Mouse (Mus musculus) limb, embryonic 14.5 days (tissue): Measurements from ENCODE around the gene Fbxl8. TPM values are rescaled to one million over a fixed set of nuclear protein-coding genes. Genes with fewer than 3 reads are reported as not detected.

Source experiments
- ATAC-seq: fragments of 200-750 bp; cut with Nextera tagmentation; 2 replicates; pipeline ENCODE4 v1.8.0; 2017; ENCODE audit warnings: low read depth, moderate number of reproducible peaks, moderate TSS enrichment; ENCODE audit not compliant: low FRiP score
- DNase-seq: peaks from one replicate; pipeline ENCODE4 v3.0.0-alpha.2; 2015; ENCODE audit warnings: low spot score
- H3K27ac ChIP-seq: fragments of 300-500 bp; sonication (generic); replicated peaks from 2 replicates; pipeline ENCODE4 v1.5.1; 2014; ENCODE audit warnings: low read depth, mild to moderate bottlenecking, low read length, moderate library complexity, mixed read lengths
- H3K27me3 ChIP-seq: fragments of 300-500 bp; sonication (generic); 2 replicates; pipeline ENCODE4 v1.6.1; 2014; ENCODE audit warnings: low read length, mixed read lengths; ENCODE audit not compliant: control insufficient read depth, insufficient read depth
- H3K36me3 ChIP-seq: fragments of 300-500 bp; sonication (generic); 2 replicates; pipeline ENCODE4 v1.6.1; 2014; ENCODE audit warnings: mild to moderate bottlenecking, low read length, moderate library complexity, mixed read lengths; ENCODE audit not compliant: control insufficient read depth, insufficient read depth
- H3K4me1 ChIP-seq: fragments of 300-500 bp; sonication (generic); 2 replicates; pipeline ENCODE4 v1.6.1; 2014; ENCODE audit warnings: antibody characterized with exemption, low read length, mixed read lengths; ENCODE audit not compliant: control insufficient read depth, insufficient read depth
- H3K4me2 ChIP-seq: fragments of 300-500 bp; sonication (generic); replicated peaks from 2 replicates; pipeline ENCODE4 v1.6.1; 2014; ENCODE audit warnings: low read depth, mild to moderate bottlenecking, low read length, moderate library complexity; ENCODE audit not compliant: severe bottlenecking
- H3K4me3 ChIP-seq: fragments of 300-500 bp; sonication (generic); replicated peaks from 2 replicates; pipeline ENCODE4 v1.5.1; 2014; ENCODE audit warnings: low read length
- H3K9ac ChIP-seq: fragments of 300-500 bp; sonication (generic); 2 replicates; pipeline ENCODE4 v1.6.1; 2014; ENCODE audit warnings: mild to moderate bottlenecking, low read depth, low read length, moderate library complexity; ENCODE audit not compliant: severe bottlenecking
- H3K9me3 ChIP-seq: fragments of 300-500 bp; sonication (generic); 2 replicates; pipeline ENCODE4 v1.6.1; 2016; ENCODE audit warnings: low read length; ENCODE audit not compliant: control insufficient read depth
- POLR2A ChIP-seq: fragments of 200-500 bp; IDR thresholded peaks from 2 replicates; pipeline ENCODE4 v1.8.0; 2012; ENCODE audit warnings: inconsistent platforms, mild to moderate bottlenecking, moderate library complexity, borderline replicate concordance; ENCODE audit not compliant: insufficient read depth, insufficient read length; ENCODE audit errors: extremely low read depth
- WGBS: fragments of 180-500 bp; shearing (Covaris S2); extraction: QIAGEN DNeasy Blood & Tissue Kit; methylation state at CpG from one replicate; pipeline ENCODE4 v1.1.7; 2014; 5-methylcytosine and 5-hydroxymethylcytosine counted together
- polyA plus RNA-seq, 2 experiments: library from polyadenylated mRNA; depleted of rRNA in 1 of 2; stranded (reverse) in 1 of 2; unstranded in 1 of 2; fragments of >200 nt; fragmentation: Nextera tagmentation in 1 of 2; extraction: Ambion mirVana in 1 of 2; gene quantifications; 2 replicates each; pipeline versions ENCODE4 v1.2.1 to v1.2.3; 2012 to 2014

Fbxl8 gene
- polyA plus RNA-seq, 2 experiments, result 2.9 to 4.0 TPM

DNA sequence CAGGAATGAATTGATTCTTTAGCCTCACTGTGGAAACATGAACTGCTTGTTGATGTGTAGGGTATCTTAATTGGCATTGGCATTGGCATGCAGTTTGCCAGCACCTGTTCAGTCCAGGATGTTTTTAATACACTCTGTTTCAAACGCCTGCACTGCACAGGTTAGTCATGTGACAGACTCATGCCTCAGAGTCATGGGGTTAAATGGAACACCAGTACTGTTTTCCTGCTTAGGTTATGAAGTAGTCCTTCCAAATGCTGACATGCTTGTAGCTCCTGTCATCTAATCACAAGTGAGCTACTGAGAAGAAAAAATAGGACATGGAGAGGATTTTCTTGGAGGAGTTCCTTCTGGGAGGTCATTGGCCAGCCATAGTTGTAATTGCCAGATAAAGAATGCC, 29.2 kb upstream of the Fbxl8 start:
- H3K4me3 ChIP-seq, result no peak overlapping the region
- ATAC-seq (no peak), DNase-seq (no peak)
- peaks cover 36% of the 10 kb centered on the region for H3K36me3 ChIP-seq
- no peaks in the 10 kb centered on the region for H3K9me3 ChIP-seq
- TF ChIP-seq POLR2A, result no peak
- no peaks in the 10 kb centered on the region for H3K4me1 ChIP-seq
- 71% methylated on average over 1 of the region's 1 CpGs for WGBS
- H3K9ac ChIP-seq, result no peak overlapping the region
- H3K27me3 ChIP-seq, result no peaks in the 10 kb centered on the region
- no peak overlapping the region for H3K27ac ChIP-seq
- H3K4me2 ChIP-seq, result no peak overlapping the region

DNA sequence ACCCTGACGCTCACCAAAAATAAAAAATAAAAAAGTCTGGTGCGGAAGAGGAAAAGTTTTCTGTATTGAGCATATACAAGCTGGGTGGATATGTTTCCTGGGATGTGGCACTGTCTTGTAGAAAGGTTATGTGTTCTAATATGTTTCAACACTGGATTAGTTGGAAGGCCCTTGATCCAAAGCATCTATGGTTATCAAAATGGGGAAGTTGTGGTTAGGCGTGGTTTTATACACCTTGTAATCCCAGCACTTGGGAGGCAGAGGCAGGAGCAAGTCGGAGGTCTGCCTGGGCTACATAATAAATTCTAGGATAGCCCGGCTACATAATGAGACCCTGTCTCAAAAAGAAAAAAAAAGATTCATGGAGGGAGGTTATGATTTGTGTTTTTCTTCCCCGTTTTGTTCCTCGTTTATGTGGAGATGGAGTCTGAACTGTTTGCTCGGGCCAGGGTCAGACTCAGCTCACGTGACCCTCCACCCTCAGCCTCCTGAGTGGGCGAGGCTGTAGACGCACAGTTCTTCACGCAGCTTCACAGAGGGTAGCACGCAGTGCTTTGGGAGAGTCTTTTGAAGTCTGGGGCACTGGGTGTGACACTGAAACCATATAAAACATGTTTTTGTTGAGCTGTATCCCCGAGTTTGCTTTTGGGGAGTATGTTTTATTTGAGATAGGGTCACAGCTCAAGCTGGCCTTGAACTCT, 26.9 kb upstream of the Fbxl8 start:
- TF ChIP-seq POLR2A, result no peak
- ATAC-seq (no peak), DNase-seq (no peak)
- WGBS, result 87% methylated on average over 14 of the region's 14 CpGs
- peaks cover 54% of the 10 kb centered on the region for H3K36me3 ChIP-seq
- no peak overlapping the region for H3K27ac ChIP-seq
- H3K4me1 ChIP-seq, result no peaks in the 10 kb centered on the region
- no peaks in the 10 kb centered on the region for H3K27me3 ChIP-seq
- H3K4me2 ChIP-seq, result no peak overlapping the region
- no peak overlapping the region for H3K4me3 ChIP-seq
- H3K9me3 ChIP-seq, result no peaks in the 10 kb centered on the region
- no peak overlapping the region for H3K9ac ChIP-seq

DNA sequence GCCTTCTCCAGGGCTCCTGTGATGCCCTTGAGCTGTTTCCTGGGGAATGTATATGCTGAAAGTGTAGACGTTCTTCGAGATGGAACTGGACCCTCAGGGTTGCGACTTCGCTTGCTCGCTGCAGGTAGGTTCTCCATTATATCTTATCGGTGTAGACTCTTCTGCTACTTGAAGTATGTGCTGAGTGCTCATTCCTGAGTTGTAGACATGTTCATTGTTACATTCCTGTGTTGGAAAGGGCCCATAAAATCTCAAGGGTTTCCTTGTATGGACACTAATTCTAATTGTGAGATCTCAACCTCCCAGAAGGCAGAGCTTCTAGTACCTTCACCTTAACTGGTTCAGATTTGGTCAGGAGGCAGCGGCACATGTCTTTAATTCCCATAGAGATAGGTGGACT, 23.4 kb upstream of the Fbxl8 start:
- Histone ChIP-seq H3K27me3 (no peaks in the 10 kb centered on the region), H3K4me1 (no peaks in the 10 kb centered on the region), H3K36me3 (peaks cover 44% of the 10 kb centered on the region), H3K27ac (no peak overlapping the region), H3K4me3 (no peak overlapping the region), H3K4me2 (no peak overlapping the region), H3K9me3 (no peaks in the 10 kb centered on the region), H3K9ac (no peak overlapping the region)
- no peak for TF ChIP-seq POLR2A
- DNase-seq, result no peak
- 97% methylated on average over 7 of the region's 7 CpGs for WGBS
- ATAC-seq, result no peak

DNA sequence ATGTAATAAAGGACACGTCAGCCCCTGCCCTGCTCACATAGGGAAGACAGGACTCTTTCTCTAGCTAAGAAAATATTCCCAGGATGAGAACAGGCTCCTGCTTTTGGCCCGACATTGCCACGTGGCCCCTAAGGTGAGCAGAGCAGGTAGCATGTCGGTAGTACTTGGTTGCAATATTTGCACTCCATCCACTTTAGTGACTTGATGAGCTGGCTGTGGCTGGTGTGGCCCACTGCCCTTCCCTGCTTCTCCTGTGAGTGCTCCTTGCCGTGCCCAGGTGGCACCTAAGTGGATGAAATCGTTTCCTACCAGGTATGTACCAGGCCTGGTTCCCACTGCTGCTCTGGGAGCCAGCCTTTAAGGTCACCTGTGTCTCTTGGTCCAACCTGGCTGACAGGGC, 12.5 kb upstream of the Fbxl8 start:
- no peak overlapping the region for H3K9ac ChIP-seq
- no peak overlapping the region for H3K27ac ChIP-seq
- ATAC-seq, result no peak
- H3K27me3 ChIP-seq, result peaks cover 4% of the 10 kb centered on the region; the same call in 1 of the 2 replicates
- H3K9me3 ChIP-seq, result no peaks in the 10 kb centered on the region
- H3K4me1 ChIP-seq, result peaks cover 14% of the 10 kb centered on the region
- no peak overlapping the region for H3K4me2 ChIP-seq
- WGBS, result 95% methylated on average over 6 of the region's 6 CpGs
- no peak overlapping the region for H3K4me3 ChIP-seq
- peaks cover 66% of the 10 kb centered on the region for H3K36me3 ChIP-seq
- no peak for DNase-seq
- TF ChIP-seq POLR2A, result no peak

DNA sequence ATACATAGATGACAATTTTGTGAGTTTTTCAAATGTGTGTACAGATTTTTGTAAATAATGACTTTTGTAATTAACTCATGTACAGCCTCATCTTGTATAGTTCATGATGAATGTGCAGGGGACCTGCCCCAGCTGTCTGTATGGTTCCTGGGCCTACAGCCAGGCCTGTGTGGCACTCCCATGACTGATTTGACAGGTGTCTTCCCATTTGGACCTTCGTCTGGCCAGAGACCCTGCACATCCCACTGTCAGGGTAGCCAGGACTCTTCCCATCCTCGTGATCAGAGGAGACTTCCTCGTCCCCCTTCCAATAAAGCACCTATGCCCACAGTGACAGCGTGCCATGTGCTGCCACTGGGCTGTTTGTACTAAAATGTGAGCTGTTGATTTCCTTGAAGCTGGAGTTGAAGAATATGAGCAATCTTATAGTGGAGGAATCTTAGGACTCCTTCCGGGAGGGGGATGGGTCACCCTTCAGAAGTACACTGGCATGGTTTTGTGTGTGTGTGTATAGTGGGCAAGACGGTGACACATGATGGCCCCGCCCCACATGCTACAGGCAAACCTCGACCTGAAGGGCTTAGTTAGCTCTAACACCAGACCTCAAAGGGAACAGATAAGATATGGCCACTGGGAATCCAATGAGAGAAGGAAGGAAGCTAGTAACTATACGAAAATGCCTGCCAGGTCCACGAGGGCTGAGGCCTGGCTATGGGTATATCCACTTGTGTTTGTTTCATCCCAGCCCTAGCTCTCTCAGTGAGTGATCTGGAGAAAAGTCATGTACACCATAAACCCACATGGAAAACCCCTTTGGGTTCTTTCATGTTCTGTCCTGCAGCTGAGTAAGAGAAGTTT, 11.5 kb upstream of the Fbxl8 start:
- H3K36me3 ChIP-seq, result peaks cover 58% of the 10 kb centered on the region
- no peak for ATAC-seq
- peaks cover 8% of the 10 kb centered on the region for H3K27me3 ChIP-seq
- peak overlapping the region; percentile 65; the same call in 1 of the 2 replicates for H3K4me3 ChIP-seq
- no peak for DNase-seq
- no peak overlapping the region for H3K9ac ChIP-seq
- H3K9me3 ChIP-seq, result no peaks in the 10 kb centered on the region
- H3K4me2 ChIP-seq, result peak overlapping the region; percentile 83; the same call in 1 of the 2 replicates
- H3K27ac ChIP-seq, result no peak overlapping the region
- WGBS, result 85% methylated on average over 10 of the region's 10 CpGs
- peaks cover 14% of the 10 kb centered on the region for H3K4me1 ChIP-seq
- no peak for TF ChIP-seq POLR2A
